Mouse (Mus musculus): ENCODE results near the gene Gnb5. TPM values are rescaled to one million over a fixed set of nuclear protein-coding genes. Genes with fewer than 3 reads are reported as not detected.

The Gnb5 gene
- polyA plus RNA-seq, 1 experiment = 6.7 TPM

DNA sequence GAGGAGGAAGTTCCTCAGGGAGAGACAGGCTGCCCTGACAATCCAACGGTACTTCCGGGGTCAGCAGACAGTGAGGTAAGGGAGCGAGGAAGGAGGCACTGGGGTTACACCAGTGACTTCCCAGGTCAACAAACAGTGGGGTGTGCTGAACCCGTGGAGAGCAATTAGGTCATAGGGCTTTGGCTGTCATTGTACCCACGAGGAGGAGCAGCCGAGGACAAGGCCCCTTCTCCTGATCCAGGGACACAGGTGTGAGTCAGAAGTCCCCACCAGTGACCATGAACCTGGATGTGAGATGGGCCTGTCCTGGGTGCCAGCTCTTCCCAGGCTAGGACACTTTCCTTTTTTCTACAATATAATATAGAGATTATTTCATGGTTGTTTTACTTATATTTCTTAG, 32.4 kb upstream of the Gnb5 start:
- Histone ChIP-seq H3K4me1 (peaks cover 42% of the 10 kb centered on the region), H3K9me3 (peaks cover 17% of the 10 kb centered on the region), H3K36me3 (replicated peaks; ENCODE audit: low read length) (peaks cover 9% of the 10 kb centered on the region), H3K27me3 (replicated peaks) (peaks cover 31% of the 10 kb centered on the region), H3K4me3 (replicated peaks) (no peak overlapping the region)
- TF ChIP-seq GATA1 (IDR thresholded peaks at IDR 0.05; ENCODE audit: borderline replicate concordance, low read length) (no peak), FLI1 (IDR thresholded peaks at IDR 0.05; ENCODE audit: low read length) (no peak)

- Histone ChIP-seq H3K36me3 (replicated peaks; ENCODE audit: low read length) (peaks cover 9% of the 10 kb centered on the region), H3K27me3 (replicated peaks) (peaks cover 37% of the 10 kb centered on the region), H3K9me3 (peaks cover 17% of the 10 kb centered on the region), H3K4me3 (replicated peaks) (no peak overlapping the region), H3K4me1 (peaks cover 40% of the 10 kb centered on the region)
- TF ChIP-seq FLI1 (IDR thresholded peaks at IDR 0.05; ENCODE audit: low read length) (no peak), GATA1 (IDR thresholded peaks at IDR 0.05; ENCODE audit: borderline replicate concordance, low read length) (no peak)
These were observed 31.6 kb upstream of the Gnb5 start for GRCm38 (mm10) chr9:75274486-75274885.

GRCm38 (mm10) chr9:75275051-75275450, 31.0 kb upstream of the Gnb5 start:
- Histone ChIP-seq H3K4me3 (replicated peaks) (no peak overlapping the region), H3K9me3 (peaks cover 17% of the 10 kb centered on the region), H3K27me3 (replicated peaks) (peaks cover 42% of the 10 kb centered on the region), H3K4me1 (peaks cover 39% of the 10 kb centered on the region), H3K36me3 (replicated peaks; ENCODE audit: low read length) (peaks cover 9% of the 10 kb centered on the region)
- TF ChIP-seq FLI1 (IDR thresholded peaks at IDR 0.05; ENCODE audit: low read length) = no peak
- TF ChIP-seq GATA1 (IDR thresholded peaks at IDR 0.05; ENCODE audit: borderline replicate concordance, low read length) = no peak

DNA sequence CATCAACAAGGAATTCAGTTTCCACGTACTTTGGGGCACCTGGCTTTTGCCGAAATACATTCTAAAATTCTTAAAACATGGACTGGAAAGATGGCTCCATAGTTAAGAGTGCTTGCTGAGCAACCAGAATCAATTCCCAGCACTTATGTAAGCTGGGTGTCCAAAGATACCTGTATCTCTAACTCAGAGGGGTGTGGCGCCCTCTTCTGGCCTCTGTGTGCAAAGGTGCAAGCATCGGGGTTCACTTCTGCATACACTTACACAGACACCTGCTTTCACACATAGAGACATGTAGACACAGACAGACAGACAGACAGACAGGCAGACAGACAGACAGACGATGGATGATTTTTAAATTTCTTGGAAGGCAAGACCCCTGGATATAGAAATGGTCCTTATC, 25.3 kb upstream of the Gnb5 start:
- H3K4me1 ChIP-seq = peaks cover 42% of the 10 kb centered on the region
- no peaks in the 10 kb centered on the region for H3K36me3 ChIP-seq (replicated peaks; ENCODE audit: low read length)
- TF ChIP-seq GATA1 (IDR thresholded peaks at IDR 0.05; ENCODE audit: borderline replicate concordance, low read length) (no peak), FLI1 (IDR thresholded peaks at IDR 0.05; ENCODE audit: low read length) (no peak)
- H3K4me3 ChIP-seq (replicated peaks) = no peak overlapping the region
- H3K9me3 ChIP-seq = peaks cover 6% of the 10 kb centered on the region; the same call in 1 of the 2 replicates
- H3K27me3 ChIP-seq (replicated peaks) = peaks cover 69% of the 10 kb centered on the region

- no peak for TF ChIP-seq FLI1 (IDR thresholded peaks at IDR 0.05; ENCODE audit: low read length)
- TF ChIP-seq GATA1 (IDR thresholded peaks at IDR 0.05; ENCODE audit: borderline replicate concordance, low read length) = no peak
- no peak overlapping the region for H3K4me3 ChIP-seq (replicated peaks)
- no peaks in the 10 kb centered on the region for H3K36me3 ChIP-seq (replicated peaks; ENCODE audit: low read length)
- peaks cover 39% of the 10 kb centered on the region for H3K4me1 ChIP-seq
- peaks cover 6% of the 10 kb centered on the region; the same call in 1 of the 2 replicates for H3K9me3 ChIP-seq
- H3K27me3 ChIP-seq (replicated peaks) = peaks cover 64% of the 10 kb centered on the region
These were observed 23.9 kb upstream of the Gnb5 start for GRCm38 (mm10) chr9:75282179-75282578.

DNA sequence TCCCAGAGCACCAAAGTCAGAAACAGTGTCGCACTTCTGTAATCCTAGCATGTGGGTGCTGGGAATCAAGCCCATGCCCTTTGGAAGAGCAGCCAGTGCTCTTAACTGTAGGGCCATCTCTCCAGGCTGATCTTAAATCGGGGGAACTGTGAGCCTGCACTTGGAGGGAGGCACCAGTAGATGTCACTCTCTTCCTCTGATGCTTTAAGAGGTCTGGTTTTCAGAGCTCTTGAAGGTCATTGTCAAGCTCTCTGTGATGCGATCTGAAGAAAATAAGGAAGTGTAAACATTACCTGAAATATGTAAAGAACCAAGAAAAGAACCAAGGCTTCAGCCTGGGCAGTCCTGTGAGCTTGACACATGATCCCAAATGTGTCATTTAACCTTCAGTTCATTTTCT, 23.3 kb upstream of the Gnb5 start:
- peaks cover 63% of the 10 kb centered on the region for H3K27me3 ChIP-seq (replicated peaks)
- H3K4me3 ChIP-seq (replicated peaks) = no peak overlapping the region
- peaks cover 41% of the 10 kb centered on the region for H3K4me1 ChIP-seq
- H3K36me3 ChIP-seq (replicated peaks; ENCODE audit: low read length) = no peaks in the 10 kb centered on the region
- TF ChIP-seq GATA1 (IDR thresholded peaks at IDR 0.05; ENCODE audit: borderline replicate concordance, low read length) (no peak), FLI1 (IDR thresholded peaks at IDR 0.05; ENCODE audit: low read length) (no peak)
- peaks cover 6% of the 10 kb centered on the region; the same call in 1 of the 2 replicates for H3K9me3 ChIP-seq

- no peaks in the 10 kb centered on the region for H3K36me3 ChIP-seq (replicated peaks; ENCODE audit: low read length)
- peaks cover 36% of the 10 kb centered on the region for H3K4me1 ChIP-seq
- TF ChIP-seq GATA1 (IDR thresholded peaks at IDR 0.05; ENCODE audit: borderline replicate concordance, low read length) (no peak), FLI1 (IDR thresholded peaks at IDR 0.05; ENCODE audit: low read length) (no peak)
- peaks cover 6% of the 10 kb centered on the region; the same call in 1 of the 2 replicates for H3K9me3 ChIP-seq
- peaks cover 59% of the 10 kb centered on the region for H3K27me3 ChIP-seq (replicated peaks)
- no peak overlapping the region for H3K4me3 ChIP-seq (replicated peaks)
These were observed 22.5 kb upstream of the Gnb5 start for GRCm38 (mm10) chr9:75283636-75284035.

- H3K4me1 ChIP-seq = peaks cover 50% of the 10 kb centered on the region
- no peaks in the 10 kb centered on the region for H3K36me3 ChIP-seq (replicated peaks; ENCODE audit: low read length)
- no peak for TF ChIP-seq GATA1 (IDR thresholded peaks at IDR 0.05; ENCODE audit: borderline replicate concordance, low read length)
- TF ChIP-seq FLI1 (IDR thresholded peaks at IDR 0.05; ENCODE audit: low read length) = no peak
- peaks cover 46% of the 10 kb centered on the region for H3K27me3 ChIP-seq (replicated peaks)
- peaks cover 6% of the 10 kb centered on the region; the same call in 1 of the 2 replicates for H3K9me3 ChIP-seq
- no peak overlapping the region for H3K4me3 ChIP-seq (replicated peaks)
These were observed 20.7 kb upstream of the Gnb5 start for GRCm38 (mm10) chr9:75285363-75285762.

- peaks cover 6% of the 10 kb centered on the region; the same call in 1 of the 2 replicates for H3K9me3 ChIP-seq
- H3K27me3 ChIP-seq (replicated peaks) = peaks cover 51% of the 10 kb centered on the region
- TF ChIP-seq FLI1 (IDR thresholded peaks at IDR 0.05; ENCODE audit: low read length) = no peak
- TF ChIP-seq GATA1 (IDR thresholded peaks at IDR 0.05; ENCODE audit: borderline replicate concordance, low read length) = no peak
- no peak overlapping the region for H3K4me3 ChIP-seq (replicated peaks)
- H3K36me3 ChIP-seq (replicated peaks; ENCODE audit: low read length) = no peaks in the 10 kb centered on the region
- peaks cover 44% of the 10 kb centered on the region for H3K4me1 ChIP-seq
These were observed 18.5 kb upstream of the Gnb5 start for GRCm38 (mm10) chr9:75287636-75288035.

- TF ChIP-seq FLI1 (IDR thresholded peaks at IDR 0.05; ENCODE audit: low read length) (no peak), GATA1 (IDR thresholded peaks at IDR 0.05; ENCODE audit: borderline replicate concordance, low read length) (no peak)
- H3K4me1 ChIP-seq = peaks cover 31% of the 10 kb centered on the region
- H3K4me3 ChIP-seq (replicated peaks) = no peak overlapping the region
These were observed 16.5 kb upstream of the Gnb5 start for GRCm38 (mm10) chr9:75289545-75289944.

GRCm38 (mm10) chr9:75299342-75299741, 6.7 kb upstream of the Gnb5 start:
- H3K9me3 ChIP-seq = no peaks in the 10 kb centered on the region
- H3K36me3 ChIP-seq (replicated peaks; ENCODE audit: low read length) = no peaks in the 10 kb centered on the region
- peaks cover 22% of the 10 kb centered on the region for H3K27me3 ChIP-seq (replicated peaks)
- H3K4me1 ChIP-seq = peaks cover 17% of the 10 kb centered on the region
- no peak overlapping the region for H3K4me3 ChIP-seq (replicated peaks)
- TF ChIP-seq GATA1 (IDR thresholded peaks at IDR 0.05; ENCODE audit: borderline replicate concordance, low read length) (no peak), FLI1 (IDR thresholded peaks at IDR 0.05; ENCODE audit: low read length) (no peak)

More at GRCm38 (mm10) chr9:75289545-75289944, 16.5 kb upstream of the Gnb5 start:
- Histone ChIP-seq H3K36me3 (replicated peaks; ENCODE audit: low read length) (no peaks in the 10 kb centered on the region), H3K9me3 (peaks cover 6% of the 10 kb centered on the region; the same call in 1 of the 2 replicates), H3K27me3 (replicated peaks) (peaks cover 48% of the 10 kb centered on the region)

All from megakaryocyte, embryonic 14.5 days (primary cell).